Mouse (Mus musculus) gastrocnemius, postnatal 25 days (tissue): ENCODE measurements around the gene Ubl3. TPM values are rescaled to one million over a fixed set of nuclear protein-coding genes. Genes with fewer than 3 reads are reported as not detected.
A peak's percentile ranks its signal among the peaks of the same experiment; 100 is the strongest.

Experiments used
- DNase-seq: peaks from one replicate; pipeline ENCODE4 v3.0.0; 2022
- total RNA-seq, 2 experiments: library from RNA; stranded (reverse); gene quantifications; 1 replicate in 1 of 2; 2 replicates in 1 of 2; pipeline ENCODE4 v1.2.3; 2021

Ubl3 gene
- total RNA-seq, 2 experiments from 2014 or later, result 102 to 104 TPM

DNA sequence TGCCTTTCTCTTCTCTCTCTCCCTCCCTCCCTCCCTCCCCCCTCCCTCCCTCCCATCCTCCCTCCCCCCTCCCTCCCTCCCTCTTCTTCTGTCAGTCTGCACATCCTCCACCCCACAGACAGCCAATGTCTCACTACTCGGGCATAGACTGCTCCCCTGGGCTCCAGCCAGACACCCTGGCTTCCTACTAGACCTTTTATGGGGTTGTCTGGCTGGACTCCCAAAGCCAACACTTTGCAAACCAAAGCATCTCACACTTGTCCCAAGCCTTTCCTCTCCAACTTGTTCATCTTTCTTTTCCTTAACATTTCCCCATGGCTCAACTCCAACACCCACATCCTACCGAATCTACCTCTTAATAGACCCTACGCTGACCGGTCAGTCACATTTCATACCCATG lies 10.7 kb upstream of the Ubl3 start:
- DNase-seq, result no peak

DNA sequence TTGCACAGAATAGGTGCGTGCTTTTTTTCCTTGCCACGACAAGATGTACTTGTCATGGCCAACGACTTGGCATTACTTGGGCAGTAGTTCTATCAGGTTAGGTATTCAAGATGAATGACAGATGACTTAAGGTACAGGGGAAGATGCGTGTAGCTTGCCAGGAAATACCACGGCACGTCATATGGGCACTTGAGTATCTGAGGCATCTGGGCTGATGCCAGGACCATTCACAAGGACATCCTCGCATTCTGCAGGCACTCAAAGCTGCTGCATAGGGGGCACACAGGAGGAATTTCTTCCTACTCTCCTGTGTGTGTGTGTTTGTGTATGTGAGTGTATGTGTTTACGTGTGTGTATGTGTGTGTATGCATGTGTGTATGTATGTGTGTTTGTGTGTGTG lies 9.6 kb upstream of the Ubl3 start:
- DNase-seq, result no peak

DNA sequence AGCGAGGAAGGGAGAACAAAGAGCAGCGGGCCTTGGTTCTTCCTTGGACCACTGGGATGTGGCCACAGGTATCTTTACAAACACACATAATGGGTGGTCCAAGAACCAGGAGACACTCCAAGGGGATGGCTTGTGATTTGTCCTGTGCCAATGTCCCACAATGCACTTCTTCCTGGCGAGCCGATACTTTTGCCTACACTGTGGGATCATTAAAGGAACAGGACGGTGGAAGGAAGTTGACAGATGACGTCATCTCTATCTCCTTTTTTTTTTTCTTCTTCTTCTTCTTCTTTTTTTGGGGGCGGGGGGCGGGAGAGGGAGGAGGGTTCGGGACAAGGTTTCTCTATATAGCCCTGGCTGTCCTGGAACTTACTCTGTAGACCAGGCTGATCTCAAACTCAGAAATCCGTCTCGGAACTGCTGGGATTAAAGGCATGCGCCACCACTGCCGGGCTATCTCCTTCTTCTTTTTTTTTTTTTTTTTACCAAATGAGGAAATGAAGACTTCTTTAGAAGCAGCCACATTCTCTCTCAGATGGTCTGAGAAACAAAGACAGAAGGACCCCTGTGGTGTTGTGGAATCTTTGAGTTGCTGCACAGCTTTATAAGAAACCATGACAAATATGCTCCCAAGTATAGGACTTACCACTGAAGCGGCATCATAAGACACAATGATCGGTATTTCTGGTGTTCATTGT lies 6.8 kb upstream of the Ubl3 start:
- no peak for DNase-seq

DNA sequence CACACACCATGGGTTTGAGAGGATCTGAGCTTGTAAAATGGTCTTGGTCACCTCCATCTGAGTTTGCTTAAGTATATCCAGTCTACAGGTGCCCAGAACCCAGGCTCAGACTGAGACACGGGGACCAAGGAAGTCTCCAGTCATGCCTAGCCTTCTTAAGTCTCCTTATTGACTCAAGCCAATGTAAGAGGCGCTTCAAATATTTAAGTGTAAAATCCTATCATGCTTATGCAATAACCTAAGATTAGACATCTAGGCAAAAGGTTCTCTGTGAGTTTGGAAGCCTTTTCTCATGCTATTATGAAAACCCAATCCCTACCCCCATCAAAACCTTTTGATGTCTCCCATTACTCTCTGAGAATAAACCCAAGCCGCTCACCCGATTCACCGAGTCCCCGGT lies 5.9 kb upstream of the Ubl3 start:
- no peak for DNase-seq

DNA sequence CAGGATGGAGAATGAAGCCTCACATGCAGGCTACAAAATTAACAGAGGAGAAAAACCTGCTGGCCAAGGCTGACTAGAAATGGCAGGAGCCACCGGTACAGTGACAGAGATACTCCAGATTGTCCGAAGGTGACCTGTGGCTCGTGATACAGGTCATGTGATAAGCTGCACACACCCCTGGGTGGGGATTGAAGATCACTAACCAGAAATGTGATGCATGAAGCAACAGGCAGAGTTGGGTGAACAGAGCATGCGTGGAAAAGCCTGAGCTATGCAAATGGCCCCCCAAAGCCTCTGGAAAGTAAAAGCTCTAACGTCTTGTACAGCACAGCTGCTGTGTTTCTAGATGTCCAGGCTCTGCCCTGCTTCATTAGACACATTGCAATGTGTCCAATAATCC lies 3.9 kb upstream of the Ubl3 start:
- no peak for DNase-seq

DNA sequence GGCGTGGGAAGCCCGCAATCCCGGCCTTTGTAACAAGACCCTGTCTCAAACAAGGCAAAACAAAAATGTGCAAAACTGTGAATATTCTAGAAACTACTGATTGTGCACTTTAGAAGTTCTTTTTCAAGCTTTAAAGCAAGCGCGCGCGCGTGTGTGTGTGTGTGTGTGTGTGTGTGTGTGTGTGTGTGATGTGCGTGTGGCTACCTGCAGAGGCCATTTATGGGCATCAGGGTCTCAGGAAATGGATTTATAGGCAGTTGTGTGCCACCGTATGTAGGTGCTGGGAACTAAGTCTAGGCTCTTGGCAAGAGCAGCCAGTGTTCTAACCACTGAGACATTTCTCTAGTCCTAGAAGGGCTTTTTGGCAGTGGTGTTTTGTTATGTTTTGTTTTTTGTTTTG lies 2.6 kb upstream of the Ubl3 start:
- no peak for DNase-seq

DNA sequence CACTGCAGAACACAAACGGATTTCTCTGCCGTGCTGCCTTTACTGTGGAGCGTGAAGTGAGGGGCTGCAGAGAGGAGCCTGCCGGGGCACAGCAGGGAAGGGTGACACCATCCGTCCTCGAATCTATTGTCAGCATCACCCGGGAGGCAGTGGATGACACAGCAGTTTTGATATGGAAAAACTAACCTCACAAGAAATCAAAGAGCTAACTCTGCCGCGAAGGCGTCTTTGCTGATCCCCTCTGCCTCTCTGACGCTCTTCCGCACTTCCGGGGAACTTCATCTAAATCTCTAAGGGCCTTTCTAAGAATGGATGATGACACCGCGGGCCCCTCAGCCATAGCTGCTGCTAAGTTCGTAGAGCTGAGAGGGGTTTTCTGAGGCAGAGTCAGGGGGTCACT lies 2.1 kb upstream of the Ubl3 start:
- no peak for DNase-seq

DNA sequence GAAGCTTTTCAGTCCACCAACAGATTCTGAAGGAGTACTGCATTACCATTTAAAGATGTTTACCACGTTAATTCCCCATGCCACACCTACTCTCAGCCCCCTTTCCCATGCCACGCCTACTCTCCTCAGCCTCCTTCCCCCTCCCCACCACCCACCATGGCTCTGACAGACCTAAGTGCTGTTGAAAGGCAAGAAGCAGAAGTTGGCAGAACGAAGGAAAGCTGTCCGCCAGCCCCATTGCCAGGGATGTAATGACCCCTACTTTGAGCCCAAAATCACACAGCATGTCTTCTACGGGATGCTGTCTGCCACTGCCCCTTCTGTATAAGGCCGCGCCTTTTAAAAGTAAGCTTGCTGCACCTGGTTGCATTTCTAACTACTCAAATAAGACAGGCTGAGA lies 1.7 kb upstream of the Ubl3 start:
- no peak for DNase-seq

DNA sequence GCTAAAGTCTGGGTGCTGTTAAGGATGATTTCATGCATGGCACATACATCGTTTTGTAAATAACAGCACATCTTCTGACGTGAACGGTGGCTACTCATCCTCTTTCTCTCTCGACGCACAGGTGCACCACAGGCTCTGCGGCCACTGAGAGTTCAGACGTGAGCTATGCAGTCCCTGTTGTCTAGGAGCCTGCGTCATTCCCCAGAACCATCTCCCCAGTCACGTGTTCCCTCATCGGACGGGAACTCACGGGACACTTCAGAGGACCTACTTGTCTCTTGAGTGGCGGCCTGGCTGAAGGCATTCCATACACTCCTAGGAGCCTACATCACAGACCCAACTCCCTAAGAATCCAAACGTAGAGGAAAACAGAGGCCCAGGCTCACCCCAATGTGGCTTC lies 1.1 kb upstream of the Ubl3 start:
- DNase-seq, result no peak

DNA sequence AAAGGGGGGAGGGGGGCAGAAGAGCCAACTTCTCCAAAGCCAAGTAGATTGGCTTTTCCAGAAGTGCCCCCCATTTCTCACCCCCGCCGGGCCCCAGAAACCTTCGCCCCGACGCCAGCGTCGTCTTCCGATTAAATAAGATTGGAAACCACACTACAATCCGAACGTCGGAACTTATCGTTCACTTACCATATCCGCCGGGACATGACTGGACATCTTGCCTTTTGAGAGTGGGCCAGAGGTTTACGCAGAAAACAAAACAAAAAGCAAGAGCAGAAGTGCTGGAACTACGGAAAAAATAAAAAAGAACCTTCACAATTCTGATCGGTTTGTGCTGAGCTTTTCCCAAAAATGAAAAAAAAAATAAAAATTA lies 839 bp downstream of the Ubl3 start:
- DNase-seq, result no peak

DNA sequence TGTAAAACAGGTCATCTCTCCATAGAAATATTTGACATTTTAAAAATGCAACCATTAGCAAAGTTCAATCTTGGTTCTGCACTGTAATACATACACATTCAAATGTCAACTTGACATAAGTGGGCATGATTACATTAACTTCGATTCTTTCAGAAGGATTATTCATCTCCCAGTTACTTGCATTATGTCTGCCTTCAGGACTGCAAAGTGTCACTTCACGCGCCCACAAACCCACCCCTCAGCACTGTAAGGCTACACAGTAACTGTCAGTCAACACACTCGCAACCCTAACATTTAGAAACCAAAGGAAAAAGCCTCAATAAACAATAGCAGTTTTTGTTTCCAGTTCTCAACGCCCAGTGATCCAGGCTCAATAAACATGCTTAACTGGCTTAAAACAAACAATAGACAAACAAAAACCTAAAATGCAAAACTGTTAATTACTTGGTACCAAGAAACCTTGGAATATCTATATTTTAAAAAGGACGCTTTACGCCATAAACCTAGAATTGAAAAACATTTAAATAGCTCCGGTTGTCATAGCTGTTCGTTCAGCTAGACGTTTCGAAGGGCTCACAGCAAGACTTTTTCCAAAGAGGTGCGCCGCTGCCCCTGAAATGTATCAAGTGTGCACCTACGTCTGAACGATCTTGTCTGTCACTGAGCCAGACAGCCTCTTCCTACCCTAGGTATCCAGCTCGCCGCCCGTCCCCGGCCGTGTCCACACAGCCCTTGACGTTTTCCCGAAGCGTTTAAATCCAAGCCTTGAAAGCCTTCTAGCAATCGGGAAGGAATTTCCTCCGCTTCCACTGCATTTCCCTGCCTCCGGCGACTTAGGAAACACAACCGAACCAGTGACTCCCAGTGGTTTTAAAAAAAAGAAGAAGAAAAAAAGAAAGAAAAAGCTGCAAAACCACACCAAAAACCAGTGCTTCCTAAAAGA lies 1.5 kb downstream of the Ubl3 start:
- peak; percentile 40 for DNase-seq

DNA sequence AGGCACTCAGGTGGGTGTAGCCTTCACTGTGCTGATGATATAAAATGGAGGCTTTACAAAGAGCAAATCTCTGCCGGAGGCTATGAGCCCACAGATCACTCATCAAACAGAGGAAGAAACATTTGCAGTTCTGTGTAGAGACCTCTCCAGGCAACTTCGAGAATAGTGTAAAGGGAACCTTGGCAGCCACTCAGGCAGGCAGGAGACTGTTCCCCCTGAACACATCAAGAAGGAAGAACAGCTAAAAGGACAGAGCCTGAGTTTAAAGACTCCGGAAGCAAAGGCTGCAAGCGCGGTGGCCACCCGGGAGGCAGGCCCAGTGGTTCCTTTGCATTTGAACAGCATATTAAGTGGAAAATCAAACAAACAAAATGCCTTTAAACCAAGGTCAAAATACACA lies 2.2 kb downstream of the Ubl3 start:
- DNase-seq, result no peak

DNA sequence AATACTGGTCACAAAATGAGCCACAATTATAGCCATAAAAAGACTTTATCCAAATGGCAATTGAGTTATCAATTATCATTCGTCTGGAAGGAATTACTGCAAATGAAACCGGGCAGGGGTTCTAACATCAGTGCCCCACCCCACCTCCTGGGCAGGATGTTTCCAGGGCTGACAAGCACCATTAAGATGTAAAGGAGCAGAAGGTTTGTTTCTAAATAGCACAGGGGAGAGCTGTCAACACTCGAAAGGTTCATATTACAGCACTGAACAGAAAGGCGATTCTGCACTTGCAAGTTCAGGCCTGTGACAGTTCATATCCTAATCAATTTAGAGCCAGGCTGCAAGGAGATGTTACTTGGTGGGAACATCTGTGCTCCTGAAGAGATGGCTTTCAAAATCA lies 3.3 kb downstream of the Ubl3 start:
- DNase-seq, result no peak

DNA sequence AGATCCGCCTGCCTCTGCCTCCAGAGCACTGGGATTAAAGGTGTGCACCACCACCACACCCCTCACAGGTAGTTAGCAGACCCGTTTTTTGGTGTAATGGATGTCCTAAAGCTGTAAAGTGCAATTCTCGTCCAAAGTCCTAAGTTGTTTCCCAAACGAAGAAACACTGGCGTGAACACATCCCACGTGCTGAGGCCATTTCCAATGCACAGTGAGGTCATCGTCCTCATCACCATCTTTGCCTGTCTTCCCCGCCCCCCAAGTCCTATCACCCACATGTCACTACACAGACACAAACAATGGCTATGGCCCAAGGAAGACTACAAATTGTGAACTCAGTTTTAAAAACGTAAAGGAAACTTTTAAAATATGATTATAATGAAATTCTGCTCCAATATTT lies 4.0 kb downstream of the Ubl3 start:
- no peak for DNase-seq

DNA sequence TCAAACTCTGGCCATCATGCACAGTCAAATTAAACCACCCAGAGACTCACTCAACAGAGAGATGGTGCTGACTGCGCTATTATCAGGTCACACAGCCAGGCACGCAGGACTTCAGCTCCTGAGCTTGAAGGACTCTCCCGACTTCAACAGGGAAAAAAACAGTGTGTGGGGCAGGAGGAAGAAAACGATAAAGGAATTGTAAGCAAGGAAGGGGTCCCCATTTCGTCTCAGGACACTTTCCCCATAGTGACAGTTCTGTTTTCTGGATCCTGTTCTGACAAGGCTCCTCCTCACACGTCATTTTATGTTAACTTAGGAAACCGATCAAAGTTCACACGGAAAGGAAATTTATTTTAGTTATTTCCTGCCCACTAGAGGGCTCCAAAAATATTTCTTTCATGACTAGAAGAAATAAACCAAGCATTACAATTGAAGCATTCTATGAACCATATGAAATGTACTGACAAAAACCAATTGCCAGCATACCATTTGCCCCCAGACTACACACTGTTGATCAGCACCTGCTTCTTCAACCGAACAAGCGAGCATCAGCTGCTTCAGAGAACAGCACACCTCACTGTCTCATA lies 4.6 kb downstream of the Ubl3 start:
- no peak for DNase-seq

DNA sequence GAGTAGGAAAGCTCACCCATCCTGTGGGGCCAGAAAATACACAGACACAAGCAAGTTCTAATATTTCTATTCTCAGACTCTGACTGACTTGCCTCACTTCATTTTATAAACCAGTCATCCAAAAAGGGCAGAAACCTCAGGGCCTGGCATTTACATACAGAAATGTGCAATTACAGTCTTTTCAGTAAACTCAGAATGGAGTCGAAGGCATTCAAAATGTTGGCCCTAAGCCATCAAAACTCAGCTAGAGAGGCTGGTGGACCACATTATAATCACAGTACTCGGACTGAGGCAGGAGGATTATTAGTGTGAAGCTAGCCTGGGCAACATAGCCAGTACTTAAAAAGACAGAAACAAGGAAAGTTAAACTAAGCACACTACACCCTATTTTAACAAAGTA lies 5.6 kb downstream of the Ubl3 start:
- no peak for DNase-seq

DNA sequence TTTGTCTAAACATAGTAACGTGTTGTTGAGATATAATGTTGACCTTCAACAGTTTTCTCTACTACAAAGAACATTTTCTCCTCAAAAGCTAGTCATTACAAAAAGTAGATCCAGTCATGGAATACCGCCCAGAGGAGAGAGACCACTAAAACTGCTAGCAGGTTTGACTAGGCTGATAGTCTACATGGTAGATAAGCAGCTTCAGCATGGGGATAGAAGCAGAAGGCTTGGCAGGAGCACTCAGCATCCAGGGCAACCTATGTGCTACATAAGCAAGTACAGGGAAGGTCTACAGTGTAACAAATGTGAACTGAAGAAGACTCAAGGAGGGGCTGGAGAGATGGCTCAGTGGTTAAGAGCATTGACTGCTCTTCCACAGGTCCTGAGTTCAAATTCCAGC lies 7.9 kb downstream of the Ubl3 start:
- no peak for DNase-seq

DNA sequence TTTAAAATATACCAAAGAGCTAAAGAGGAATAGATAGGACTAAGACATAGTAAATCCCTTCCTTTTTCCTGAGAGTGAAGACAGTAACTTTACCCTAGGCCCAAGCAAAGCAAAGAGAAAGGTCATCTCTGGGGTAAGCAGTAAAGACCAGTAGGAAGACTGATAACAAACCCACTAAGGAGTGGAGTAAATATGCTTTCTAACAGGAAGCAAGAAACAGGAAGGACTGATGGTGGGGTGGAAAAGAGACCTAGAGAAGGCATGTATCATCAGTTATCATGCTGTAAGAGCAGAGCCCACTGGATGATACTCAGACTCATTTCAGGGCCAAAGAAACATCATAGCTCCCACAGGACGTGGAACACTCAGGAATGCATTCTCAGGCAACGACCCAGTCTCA lies 10.4 kb downstream of the Ubl3 start:
- no peak for DNase-seq

DNA sequence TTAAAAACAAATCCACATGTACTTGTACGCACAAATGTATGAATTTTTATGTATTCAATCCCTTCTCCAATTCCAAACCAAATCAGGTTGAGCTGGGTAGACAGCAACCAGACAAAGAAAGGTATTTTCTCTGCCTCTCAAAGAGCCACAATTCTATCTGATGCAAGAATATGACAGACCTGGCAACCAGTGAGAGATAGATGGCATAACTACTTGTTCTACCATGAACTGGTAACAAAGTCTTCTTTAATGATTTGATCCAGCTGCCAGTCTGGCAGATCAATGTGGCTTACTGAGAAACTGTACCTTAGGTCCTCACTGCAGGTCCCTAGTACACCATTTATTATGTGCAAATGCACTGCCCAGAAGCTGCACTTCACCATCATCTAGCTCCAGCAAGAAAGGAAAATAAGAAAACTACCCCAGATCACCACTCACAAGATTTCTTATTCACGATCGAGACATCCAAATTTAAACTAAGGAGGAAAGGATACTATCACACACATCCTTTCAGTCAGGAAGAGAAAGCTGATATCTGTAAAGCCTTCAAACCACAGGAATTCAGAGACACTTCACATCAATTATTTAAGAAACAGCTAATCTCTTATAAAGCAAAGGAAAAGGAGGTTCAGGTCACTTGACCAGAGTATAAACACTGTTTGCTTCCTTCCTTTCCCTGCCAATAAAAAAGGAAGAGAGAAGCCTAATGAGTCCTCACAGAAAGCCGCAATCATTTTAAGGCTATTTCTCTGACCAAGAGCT lies 16.7 kb downstream of the Ubl3 start:
- no peak for DNase-seq

DNA sequence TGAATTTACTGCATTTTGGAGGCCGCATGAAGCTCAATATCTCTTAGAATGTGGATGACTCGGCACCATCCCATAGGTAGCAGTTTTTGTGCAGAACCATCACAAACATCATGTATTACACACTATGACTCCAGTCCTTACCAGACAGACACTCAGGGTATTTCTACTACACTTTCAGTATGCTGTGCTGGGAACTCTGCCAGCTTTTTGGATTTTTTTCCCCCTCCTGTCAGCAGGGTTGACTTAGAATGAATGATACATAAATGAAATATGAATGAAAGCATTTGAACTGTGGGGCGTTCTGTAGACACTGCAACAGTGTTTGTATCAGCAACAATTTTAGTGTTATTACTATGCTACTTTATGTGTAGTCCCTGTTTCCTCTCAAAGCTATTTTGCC lies 17.9 kb downstream of the Ubl3 start:
- no peak for DNase-seq

DNA sequence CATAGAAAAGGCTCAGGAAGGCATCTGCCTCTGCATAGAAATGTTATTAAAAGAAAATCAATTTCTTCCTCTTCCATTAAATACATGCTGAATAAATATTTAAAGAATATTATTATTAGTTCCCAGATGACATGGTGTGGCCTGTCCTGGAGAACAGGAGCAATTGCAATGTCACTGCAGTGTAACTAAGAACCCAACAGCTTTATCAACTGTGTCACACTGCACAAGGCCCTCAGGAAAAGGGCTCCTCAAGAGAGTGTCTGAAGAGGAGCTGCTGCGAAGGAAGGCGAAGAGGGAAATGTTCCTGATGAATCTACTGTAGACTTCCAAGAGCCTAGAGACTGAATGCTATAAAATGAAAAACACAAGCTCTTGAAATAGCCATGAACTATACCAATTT lies 18.7 kb downstream of the Ubl3 start:
- DNase-seq, result no peak

DNA sequence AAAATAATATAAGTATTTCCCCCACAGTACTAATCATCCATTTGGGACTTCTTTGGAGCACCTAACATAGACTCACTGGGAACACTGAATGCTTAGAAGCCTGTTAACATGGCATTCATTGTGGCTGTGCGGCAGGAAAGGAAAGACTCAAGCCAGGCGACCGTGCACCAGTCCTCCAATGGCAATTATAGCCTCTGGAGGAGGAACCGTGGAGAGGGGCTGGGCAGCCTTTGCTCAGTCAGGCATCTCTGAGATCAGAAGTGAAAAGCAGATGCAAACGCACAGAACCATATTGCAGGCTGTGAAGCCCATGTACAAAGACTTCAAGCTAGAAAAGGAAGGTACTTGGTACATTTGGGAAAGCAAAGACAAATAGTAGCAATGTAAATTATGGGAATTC lies 20.4 kb downstream of the Ubl3 start:
- DNase-seq, result no peak

DNA sequence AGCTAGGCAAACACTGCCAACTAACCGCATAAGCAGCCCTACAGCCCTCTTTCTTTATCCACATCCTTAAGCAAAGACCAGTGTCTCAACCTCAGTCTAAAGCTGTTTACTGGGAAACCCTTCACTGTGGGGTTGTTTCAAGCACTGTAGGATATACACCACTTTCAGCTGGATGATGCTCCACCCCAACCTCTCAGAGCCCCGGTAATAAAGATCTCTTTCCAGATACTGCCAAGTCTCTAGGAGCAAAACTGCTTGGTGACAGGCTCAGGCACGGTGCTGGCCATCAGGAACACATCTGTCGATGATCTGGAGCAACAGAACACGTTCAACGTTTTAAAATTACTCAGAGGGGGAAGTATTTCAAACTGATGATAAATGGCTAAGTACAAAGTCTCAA lies 25.0 kb downstream of the Ubl3 start:
- DNase-seq, result no peak
